Mouse (Mus musculus) E14TG2a.4 (cell line): ENCODE results near the gene Id2.

ENCODE experiments used
- H3K27me3 ChIP-seq: 2 replicates; pipeline ENCODE4 v1.6.1; 2014; ENCODE audit warnings: low read length, control low read depth; ENCODE audit not compliant: insufficient read depth
- H3K36me3 ChIP-seq: 2 replicates; pipeline ENCODE4 v1.6.1; 2014; ENCODE audit warnings: low read length, control low read depth; ENCODE audit not compliant: insufficient read depth
- H3K4me1 ChIP-seq: replicated peaks from 2 replicates; pipeline ENCODE4 v1.6.1; 2014; ENCODE audit warnings: low read depth, low read length, control low read depth
- H3K4me3 ChIP-seq: replicated peaks from 2 replicates; pipeline ENCODE4 v1.5.1; 2014; ENCODE audit warnings: mild to moderate bottlenecking, low read length
- H3K9me3 ChIP-seq: 2 replicates; pipeline ENCODE4 v1.6.1; 2014; ENCODE audit warnings: low read length, control low read depth
- CTCF ChIP-seq: conservative IDR thresholded peaks from 2 replicates; pipeline ENCODE4 v1.5.1; 2014; ENCODE audit warnings: low read length
- NANOG ChIP-seq: IDR thresholded peaks from 2 replicates; pipeline ENCODE4 v1.6.1; 2014; ENCODE audit warnings: borderline replicate concordance, low read length, mixed read lengths
- POU5F1 ChIP-seq: IDR thresholded peaks from 2 replicates; pipeline ENCODE4 v1.6.1; 2014; ENCODE audit warnings: low read length, borderline replicate concordance

The Id2 gene

GRCm38 (mm10) chr12:25097052-25097209 lies at the start of gene Id2:
Gene Id2, minus strand, starts transcription at chr12:25097140.
- Histone ChIP-seq H3K36me3 (no peaks in the 10 kb centered on the region), H3K4me1 (peaks cover 66% of the 10 kb centered on the region), H3K27me3 (peaks cover 47% of the 10 kb centered on the region), H3K4me3 (peak within 1 kb of the TSS; percentile 87), H3K9me3 (no peaks in the 10 kb centered on the region)
- TF ChIP-seq CTCF = no peak
- no peak for TF ChIP-seq NANOG
- no peak for TF ChIP-seq POU5F1

GRCm38 (mm10) chr12:25145344-25145698 lies 48.4 kb upstream of the Id2 start:
- H3K36me3 ChIP-seq = no peaks in the 10 kb centered on the region
- H3K27me3 ChIP-seq = peaks cover 10% of the 10 kb centered on the region
- peaks cover 39% of the 10 kb centered on the region for H3K4me1 ChIP-seq
- H3K4me3 ChIP-seq = no peak overlapping the region
- TF ChIP-seq NANOG (no peak), CTCF (no peak), POU5F1 (no peak)
- no peaks in the 10 kb centered on the region for H3K9me3 ChIP-seq

- TF ChIP-seq CTCF (no peak), NANOG (no peak), POU5F1 (no peak)
- Histone ChIP-seq H3K4me3 (no peak overlapping the region), H3K36me3 (no peaks in the 10 kb centered on the region), H3K9me3 (no peaks in the 10 kb centered on the region), H3K4me1 (peaks cover 43% of the 10 kb centered on the region), H3K27me3 (peaks cover 10% of the 10 kb centered on the region)
Observed at GRCm38 (mm10) chr12:25144591-25145343, 47.8 kb upstream of the Id2 start.

- Histone ChIP-seq H3K27me3 (peaks cover 13% of the 10 kb centered on the region), H3K9me3 (no peaks in the 10 kb centered on the region), H3K4me1 (peaks cover 41% of the 10 kb centered on the region), H3K36me3 (no peaks in the 10 kb centered on the region), H3K4me3 (no peak overlapping the region)
- TF ChIP-seq POU5F1 = no peak
Observed at GRCm38 (mm10) chr12:25143492-25143891, 46.6 kb upstream of the Id2 start.

GRCm38 (mm10) chr12:25142251-25142650 lies 45.3 kb upstream of the Id2 start:
- no peaks in the 10 kb centered on the region for H3K9me3 ChIP-seq
- peaks cover 40% of the 10 kb centered on the region for H3K4me1 ChIP-seq
- H3K27me3 ChIP-seq = peaks cover 21% of the 10 kb centered on the region
- no peak overlapping the region for H3K4me3 ChIP-seq
- no peak for TF ChIP-seq NANOG
- TF ChIP-seq POU5F1 = no peak
- TF ChIP-seq CTCF = no peak
- no peaks in the 10 kb centered on the region for H3K36me3 ChIP-seq

GRCm38 (mm10) chr12:25141311-25141710 lies 44.4 kb upstream of the Id2 start:
- H3K4me1 ChIP-seq = peaks cover 38% of the 10 kb centered on the region
- peaks cover 21% of the 10 kb centered on the region for H3K27me3 ChIP-seq
- no peak for TF ChIP-seq CTCF
- no peak for TF ChIP-seq POU5F1
- H3K36me3 ChIP-seq = no peaks in the 10 kb centered on the region
- no peaks in the 10 kb centered on the region for H3K9me3 ChIP-seq
- no peak overlapping the region for H3K4me3 ChIP-seq

GRCm38 (mm10) chr12:25140115-25140514 lies 43.2 kb upstream of the Id2 start:
- TF ChIP-seq NANOG (no peak), POU5F1 (no peak), CTCF (no peak)
- Histone ChIP-seq H3K9me3 (no peaks in the 10 kb centered on the region), H3K27me3 (peaks cover 21% of the 10 kb centered on the region), H3K36me3 (no peaks in the 10 kb centered on the region), H3K4me3 (no peak overlapping the region), H3K4me1 (peaks cover 35% of the 10 kb centered on the region)

- no peaks in the 10 kb centered on the region for H3K9me3 ChIP-seq
- H3K36me3 ChIP-seq = no peaks in the 10 kb centered on the region
- TF ChIP-seq CTCF (no peak), NANOG (no peak), POU5F1 (no peak)
- peaks cover 23% of the 10 kb centered on the region for H3K27me3 ChIP-seq
- no peak overlapping the region for H3K4me3 ChIP-seq
- H3K4me1 ChIP-seq = peaks cover 24% of the 10 kb centered on the region
Observed at GRCm38 (mm10) chr12:25138616-25139015, 41.7 kb upstream of the Id2 start.

- Histone ChIP-seq H3K4me3 (no peak overlapping the region), H3K27me3 (peaks cover 22% of the 10 kb centered on the region), H3K36me3 (no peaks in the 10 kb centered on the region), H3K9me3 (no peaks in the 10 kb centered on the region), H3K4me1 (peaks cover 12% of the 10 kb centered on the region)
- TF ChIP-seq CTCF (no peak), POU5F1 (no peak), NANOG (no peak)
Observed at GRCm38 (mm10) chr12:25132046-25132445, 35.1 kb upstream of the Id2 start.
